Mouse (Mus musculus): ENCODE data around the gene Rhod.

DNA sequence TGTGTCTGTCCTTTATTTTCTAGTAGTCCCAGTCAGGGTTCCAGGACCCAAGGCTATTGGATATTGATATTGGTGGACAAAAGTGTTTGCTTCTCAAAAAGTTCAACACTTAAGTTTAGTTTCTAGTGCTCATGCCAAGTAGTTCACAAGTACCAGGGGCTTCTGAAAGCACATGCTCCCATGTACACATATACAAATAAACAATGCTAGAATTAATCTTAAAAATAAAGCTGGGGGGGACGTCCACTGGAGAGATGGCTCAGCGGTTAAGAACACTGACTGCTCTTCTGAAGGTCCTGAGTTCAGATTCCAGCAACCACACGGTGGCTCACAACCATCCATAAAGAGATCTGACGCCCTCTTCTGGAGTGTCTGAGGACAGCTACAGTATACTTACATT is 54.2 kb downstream of the Rhod start:
- TF ChIP-seq MAFK (IDR thresholded peaks at IDR 0.05; ENCODE audit: insufficient read depth, low read depth, low read length) (no peak), ZNF384 (IDR thresholded peaks at IDR 0.05; ENCODE audit: low read depth, low read length) (no peak), CHD2 (IDR thresholded peaks at IDR 0.05; ENCODE audit: low read depth, low read length) (no peak), ZC3H11A (IDR thresholded peaks at IDR 0.05; ENCODE audit: borderline replicate concordance, low read depth, low read length) (no peak)

Measured in ES-E14 (cell line).